Mouse (Mus musculus) layer of hippocampus, postnatal 10 days (tissue): Measurements from ENCODE around the gene Efcab2. TPM values are rescaled to one million over a fixed set of nuclear protein-coding genes. Genes with fewer than 3 reads are reported as not detected.

Experiments used
- DNase-seq, 2 experiments: peaks; one replicate each; pipeline ENCODE4 v3.0.0; 2021; ENCODE audit warnings: low spot score in 2 of 2
- long read RNA-seq: library from polyadenylated mRNA; stranded (forward); transcript quantifications from one replicate; pipeline ENCODE4 v2.0.0, GENCODE M21; 2023
- total RNA-seq, 2 experiments: library from RNA; stranded (reverse); gene quantifications; 2 replicates each; pipeline ENCODE4 v1.2.3; 2021

The Efcab2 gene
- 10 to 100 TPM; 10.6 to 11.1 TPM for total RNA-seq
- long read RNA-seq, transcript Efcab2-201 (7 exons, 3,580 nt), result major isoform, 12 of 15 reads
- long read RNA-seq, partial matches to known transcripts, result 0 of 15 reads
- long read RNA-seq, other reads (novel, unspliced or antisense), result 3 of 15 reads

GRCm38 (mm10) chr1:178405951-178406711, at the start of gene Efcab2:
Gene Efcab2, plus strand, starts transcription at chr1:178406085.
- peak; percentile 85 to 90 for DNase-seq

GRCm38 (mm10) chr1:178357776-178358710, 47.8 kb upstream of the Efcab2 start:
- peak; percentile 46 to 58 for DNase-seq

DNA sequence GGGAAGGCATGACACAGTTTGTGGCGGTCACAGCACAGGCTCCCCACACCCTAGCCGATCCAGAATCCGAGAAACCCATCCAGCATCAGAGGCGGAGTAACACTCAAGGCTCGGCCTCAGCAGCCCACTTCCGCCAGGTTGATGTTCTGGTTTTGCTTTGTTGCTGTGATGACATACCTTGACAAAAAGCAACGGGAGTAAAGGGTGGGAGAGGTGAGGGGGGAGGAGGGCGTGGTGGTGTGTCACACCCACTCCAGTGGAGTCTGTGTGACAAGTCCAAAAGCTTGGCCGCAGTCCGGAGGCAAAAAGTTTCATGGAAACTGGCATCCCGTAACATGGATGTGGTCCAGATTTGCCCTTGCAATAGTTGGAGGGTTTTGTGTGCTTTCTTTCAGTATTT, 45.6 kb upstream of the Efcab2 start:
- DNase-seq, result no peak

DNA sequence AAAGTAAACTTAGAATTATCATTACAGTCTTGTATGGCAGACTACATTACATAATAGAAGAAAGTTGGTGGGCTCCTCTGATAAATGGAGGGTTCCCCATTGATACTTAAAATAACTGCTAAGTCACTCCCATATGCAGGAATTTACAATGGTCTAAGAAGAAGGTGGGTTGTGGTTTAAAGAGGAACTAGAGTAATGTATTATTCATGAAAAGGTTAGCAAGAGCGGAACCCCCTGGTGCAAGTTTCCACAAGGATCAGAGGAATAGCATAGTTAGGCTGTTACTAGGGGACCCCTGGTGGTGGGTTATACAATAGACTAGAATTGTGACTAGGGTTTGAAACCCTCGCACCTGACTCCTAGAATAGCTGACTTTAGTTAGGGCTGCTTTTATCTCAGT, 45.2 kb upstream of the Efcab2 start:
- no peak for DNase-seq

- no peak for DNase-seq
These were observed 40.7 kb upstream of the Efcab2 start for GRCm38 (mm10) chr1:178365171-178365570.

DNA sequence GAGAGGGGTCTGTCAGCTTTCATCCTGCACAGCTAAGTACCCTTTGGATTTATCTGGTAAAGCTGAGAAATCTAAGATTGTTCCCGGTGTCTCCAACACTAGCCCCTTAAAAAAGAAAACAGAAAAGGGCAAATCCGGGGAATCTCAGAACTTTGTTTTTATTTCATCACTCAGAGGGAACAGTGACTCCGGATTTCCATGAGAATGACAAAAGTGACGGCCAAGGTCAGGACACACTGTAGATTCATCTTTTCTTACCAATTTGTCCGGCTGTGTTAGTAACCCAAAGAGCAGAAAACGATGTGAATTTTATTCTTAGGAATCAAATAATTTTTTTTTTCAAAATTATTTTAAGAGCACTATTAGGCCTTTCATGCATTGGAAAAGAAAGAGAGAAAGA, 37.8 kb upstream of the Efcab2 start:
- DNase-seq, result no peak

DNA sequence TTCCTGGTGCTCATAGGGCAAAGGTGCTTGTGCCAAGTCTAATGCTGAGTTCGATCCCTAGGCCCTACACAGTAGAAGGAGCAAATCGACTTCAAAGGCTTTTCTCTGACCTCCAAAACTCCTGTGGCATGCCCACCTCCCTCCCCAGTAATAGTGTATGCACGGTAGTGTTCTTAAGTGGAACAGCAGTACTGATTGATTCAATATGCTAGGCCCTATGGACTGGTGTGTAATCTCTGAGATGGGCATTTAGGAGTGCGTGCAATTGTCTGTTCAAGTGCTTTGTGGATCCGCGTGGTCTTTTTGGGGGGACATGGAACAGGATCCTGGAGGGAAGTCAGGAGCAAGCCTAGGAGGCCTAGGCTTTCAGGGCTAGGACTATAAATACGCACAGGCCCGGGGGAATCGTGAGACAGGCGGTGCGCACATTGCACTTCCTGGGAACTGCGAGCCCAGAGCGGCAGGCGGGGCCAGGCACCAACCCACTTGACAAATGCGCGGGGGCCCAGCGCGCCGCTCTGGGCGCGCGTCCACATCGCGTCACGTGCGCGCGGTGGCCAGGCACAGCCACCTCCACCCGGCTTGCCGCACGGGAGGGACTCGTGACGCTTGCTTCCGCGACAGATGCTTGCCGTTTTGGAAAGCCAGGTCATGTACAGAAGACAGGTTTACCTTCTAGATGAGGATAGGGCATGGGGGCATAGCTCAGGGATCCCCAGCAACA, 37.2 kb upstream of the Efcab2 start:
- DNase-seq, result peak; percentile 89 to 93

GRCm38 (mm10) chr1:178369272-178369651, 36.6 kb upstream of the Efcab2 start:
- no peak for DNase-seq

- DNase-seq, result no peak
These were observed 33.2 kb upstream of the Efcab2 start for GRCm38 (mm10) chr1:178372681-178373080.

- no peak for DNase-seq
These were observed 30.5 kb upstream of the Efcab2 start for GRCm38 (mm10) chr1:178375381-178375780.

- no peak for DNase-seq
These were observed 29.8 kb upstream of the Efcab2 start for GRCm38 (mm10) chr1:178376061-178376460.

GRCm38 (mm10) chr1:178376907-178377306, 29.0 kb upstream of the Efcab2 start:
- no peak for DNase-seq

DNA sequence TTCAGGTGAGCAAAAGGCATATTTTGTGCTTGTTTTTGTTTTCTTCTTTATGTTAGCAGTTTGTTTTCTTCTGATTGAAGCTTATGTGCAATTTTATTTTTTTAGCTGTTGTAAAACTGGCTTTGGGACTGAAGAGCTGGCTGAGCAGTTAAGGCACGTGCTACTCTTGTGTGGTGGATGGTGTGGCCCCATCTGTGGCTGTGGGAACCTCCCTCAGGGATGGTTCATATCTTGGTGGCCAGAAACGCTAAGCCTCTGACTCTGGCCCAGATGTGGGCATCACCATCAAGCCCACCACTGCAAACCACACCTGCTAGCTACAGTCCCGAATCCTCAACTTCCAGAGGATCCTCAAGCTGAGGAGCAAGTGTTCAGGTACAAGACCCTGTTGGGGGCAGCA, 27.8 kb upstream of the Efcab2 start:
- no peak for DNase-seq

DNA sequence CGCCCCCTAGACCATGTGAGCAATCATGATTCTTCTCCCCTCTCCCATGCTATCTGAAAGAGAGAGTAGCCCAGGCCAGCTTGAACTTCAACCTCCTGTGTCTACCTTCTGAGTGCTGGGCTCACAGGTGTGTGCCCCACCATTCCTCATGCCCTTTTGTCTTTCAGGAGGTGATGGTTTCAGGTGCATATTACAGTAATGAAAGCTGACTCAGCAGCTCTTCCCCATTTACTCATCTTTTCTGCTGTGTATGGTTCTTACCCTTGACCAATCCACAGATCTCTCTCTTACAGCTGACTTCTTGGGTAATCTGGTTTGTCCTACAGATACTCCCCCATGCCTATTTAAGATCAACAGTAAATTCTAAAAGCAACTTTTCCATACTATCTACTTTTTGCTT, 26.7 kb upstream of the Efcab2 start:
- no peak for DNase-seq

- DNase-seq, result no peak
These were observed 23.7 kb upstream of the Efcab2 start for GRCm38 (mm10) chr1:178382165-178382564.

DNA sequence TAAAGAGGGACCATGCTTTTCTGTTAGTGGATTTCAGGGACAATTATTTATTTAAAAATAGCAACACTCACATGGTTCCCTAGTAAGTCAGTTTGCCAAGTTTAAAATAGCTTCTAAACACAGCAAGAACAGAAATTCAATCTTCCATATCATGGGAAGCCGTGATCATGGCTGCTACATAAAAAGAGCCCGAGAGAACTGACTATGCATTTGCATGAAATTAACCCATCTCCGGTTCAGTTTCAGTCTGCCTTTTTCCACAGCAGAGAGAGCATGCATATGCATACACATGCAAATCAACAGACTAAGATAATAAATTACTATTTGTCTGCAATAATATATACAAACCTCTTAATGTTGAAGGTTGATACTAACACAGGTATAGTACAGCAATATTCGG, 17.1 kb upstream of the Efcab2 start:
- DNase-seq, result no peak

- no peak for DNase-seq
These were observed 16.5 kb upstream of the Efcab2 start for GRCm38 (mm10) chr1:178389401-178389800.

DNA sequence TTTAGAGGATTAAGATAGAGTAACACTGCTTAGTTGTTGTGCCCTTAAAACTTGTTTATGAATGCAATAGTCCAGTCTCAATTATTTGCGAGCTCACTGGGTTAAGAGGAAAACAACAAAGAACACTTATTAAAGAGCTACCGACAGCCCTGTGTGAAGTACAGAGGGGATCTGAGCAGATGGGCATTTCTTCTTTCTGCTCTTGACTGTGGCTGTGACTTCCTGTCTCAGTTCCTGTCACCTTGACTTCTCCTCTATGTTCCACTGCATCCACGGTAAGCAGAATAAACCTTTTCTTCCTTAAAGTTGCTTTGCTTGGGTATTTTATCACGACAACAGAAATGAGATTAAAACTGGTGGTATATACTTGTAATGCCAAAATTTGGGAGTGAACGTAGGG, 12.9 kb upstream of the Efcab2 start:
- DNase-seq, result no peak

DNA sequence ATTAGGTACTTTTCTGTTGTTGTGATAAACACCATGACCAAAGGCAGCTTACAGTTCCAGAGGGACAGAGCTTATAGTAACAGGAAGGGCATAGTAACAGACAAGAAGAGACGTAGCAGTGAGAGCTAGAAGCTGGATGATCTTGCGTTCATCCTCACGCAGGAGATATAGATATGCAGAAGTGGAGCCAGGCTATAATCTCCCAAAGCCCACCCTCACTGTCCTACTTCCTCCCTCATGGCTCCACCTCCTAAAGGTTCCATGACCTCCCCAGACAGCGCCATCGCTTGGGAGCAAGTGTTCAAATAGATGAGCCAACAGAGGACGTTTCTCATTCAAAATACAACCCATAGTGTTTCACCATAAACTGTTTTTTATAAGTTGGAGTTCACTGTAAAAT, 10.8 kb upstream of the Efcab2 start:
- DNase-seq, result no peak

DNA sequence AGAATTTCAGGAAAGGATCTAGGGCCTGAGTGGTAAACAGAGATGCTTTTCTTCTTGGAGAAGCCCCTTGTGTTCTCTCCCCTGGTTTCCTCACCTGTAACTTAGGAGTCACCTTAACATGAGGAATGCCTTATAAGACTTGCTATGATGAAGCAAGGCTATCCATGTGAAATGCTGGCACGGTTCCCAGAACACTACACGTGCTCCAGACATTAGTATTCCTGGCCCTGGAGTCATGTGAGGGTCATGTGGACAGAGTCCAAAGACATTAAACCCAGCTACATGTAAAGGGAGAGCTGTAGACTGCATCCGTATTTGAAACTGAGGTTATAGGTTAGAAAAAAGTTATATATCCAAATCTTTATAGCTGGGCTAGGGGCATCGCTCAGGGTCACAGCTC, 9.5 kb upstream of the Efcab2 start:
- DNase-seq, result no peak

DNA sequence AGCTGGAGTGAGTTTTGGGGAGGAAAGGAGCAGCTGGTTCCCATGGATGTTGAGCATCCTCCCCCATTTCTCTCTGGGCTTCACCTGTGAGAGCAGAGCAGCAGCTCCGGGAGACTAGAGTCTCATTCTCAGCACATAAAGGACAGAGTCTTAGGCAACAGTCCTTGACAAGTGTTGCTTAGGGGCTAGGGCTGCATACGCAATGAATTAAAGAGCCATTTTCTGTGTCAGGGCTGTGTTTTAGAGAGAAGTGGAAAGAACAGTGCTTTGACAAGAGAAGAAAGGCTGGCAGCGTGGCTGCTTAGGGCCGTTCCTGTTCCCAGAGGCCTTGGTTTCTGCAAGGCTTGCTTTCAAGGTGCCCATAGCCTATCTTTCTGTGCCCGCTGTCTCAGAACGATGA, 6.0 kb upstream of the Efcab2 start:
- peak in 1 of 2 experiments; percentile 10 for DNase-seq
